Mouse (Mus musculus) midbrain, embryonic 10.5 days (tissue): ENCODE results near the gene Sv2c. TPM values are rescaled to one million over a fixed set of nuclear protein-coding genes. Genes with fewer than 3 reads are reported as not detected.

ENCODE experiments used
- DNase-seq: peaks from one replicate; pipeline ENCODE4 v3.0.0-alpha.2; 2017; ENCODE audit warnings: low spot score
- H3K27ac ChIP-seq: fragments of 300-500 bp; sonication (generic); replicated peaks from 2 replicates; pipeline ENCODE4 v1.5.1; 2016; ENCODE audit warnings: mild to moderate bottlenecking
- H3K27me3 ChIP-seq: fragments of 300-500 bp; sonication (generic); 2 replicates; pipeline ENCODE4 v1.6.1; 2016; ENCODE audit warnings: low read depth, mild to moderate bottlenecking; ENCODE audit not compliant: poor library complexity, severe bottlenecking
- H3K36me3 ChIP-seq: fragments of 300-500 bp; sonication (generic); 2 replicates; pipeline ENCODE4 v1.6.1; 2016; ENCODE audit warnings: mild to moderate bottlenecking, moderate library complexity
- H3K4me1 ChIP-seq: fragments of 300-500 bp; sonication (generic); 2 replicates; pipeline ENCODE4 v1.6.1; 2016
- H3K4me3 ChIP-seq: fragments of 300-500 bp; sonication (generic); 2 replicates; pipeline ENCODE4 v1.5.1; 2016; ENCODE audit warnings: mild to moderate bottlenecking, moderate library complexity
- H3K9me3 ChIP-seq: fragments of 300-500 bp; sonication (generic); replicated peaks from 2 replicates; pipeline ENCODE4 v1.6.1; 2016; ENCODE audit warnings: mild to moderate bottlenecking
- WGBS: fragments of 180-500 bp; shearing (Covaris S2); methylation state at CpG from one replicate; pipeline ENCODE4 v1.1.7; 2016; 5-methylcytosine and 5-hydroxymethylcytosine counted together
- polyA plus RNA-seq: library from polyadenylated mRNA; unstranded; fragments of >200 nt; fragmentation: Nextera tagmentation; extraction: Ambion mirVana; gene quantifications from 2 replicates; pipeline ENCODE4 v1.2.1, GENCODE M21; 2016

The Sv2c gene
- polyA plus RNA-seq, 1 experiment from 2014 or later: 1.2 TPM

DNA sequence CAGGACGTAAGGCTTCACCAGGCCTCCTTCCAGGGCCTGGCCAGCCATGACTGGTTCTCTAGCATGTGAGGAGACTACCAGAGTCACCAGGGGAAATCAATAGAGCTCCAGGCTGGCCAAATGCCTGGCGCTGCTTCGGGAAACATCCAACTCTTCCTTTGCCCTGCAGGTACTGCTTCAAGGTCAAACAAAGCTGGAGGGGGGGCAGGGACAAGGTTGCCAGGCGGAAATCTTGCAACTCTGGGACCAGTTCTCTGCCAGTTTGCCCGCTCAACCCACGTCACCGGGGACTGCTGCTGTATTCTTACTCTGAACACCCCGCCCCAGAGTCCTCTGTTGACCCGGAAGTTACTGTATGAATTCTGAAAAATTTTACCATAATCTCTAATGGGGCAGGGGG, 222.1 kb downstream of the Sv2c start:
- no peaks in the 10 kb centered on the region for H3K4me1 ChIP-seq
- DNase-seq: no peak
- no peak overlapping the region for H3K4me3 ChIP-seq
- H3K36me3 ChIP-seq: no peaks in the 10 kb centered on the region
- 0 out of 2 replicates have a peak, but pooled peaks cover 4% of the 10 kb centered on the region for H3K27me3 ChIP-seq
- 83% methylated on average over 9 of the region's 9 CpGs for WGBS
- no peak overlapping the region for H3K27ac ChIP-seq
- no peaks in the 10 kb centered on the region for H3K9me3 ChIP-seq

DNA sequence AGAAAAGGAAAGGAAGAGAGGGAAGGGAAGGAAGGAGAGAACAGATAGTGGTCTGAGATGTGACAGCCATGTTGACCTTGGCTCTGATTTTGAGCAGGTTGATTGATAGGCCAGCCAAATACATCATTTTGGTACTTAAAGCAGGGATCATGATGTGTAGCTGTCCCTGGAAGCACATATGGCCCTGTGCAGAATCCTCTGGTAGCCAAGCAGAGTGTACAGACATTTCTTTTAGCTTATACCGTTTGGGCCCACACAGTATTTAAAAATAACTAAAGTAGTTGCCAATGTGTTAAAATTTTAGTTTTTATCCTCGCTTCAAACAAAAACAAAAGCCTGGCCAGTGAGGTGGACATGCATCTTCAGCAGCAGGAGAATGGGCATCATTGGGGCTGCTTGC, 223.1 kb downstream of the Sv2c start:
- Histone ChIP-seq H3K27ac (no peak overlapping the region), H3K9me3 (no peaks in the 10 kb centered on the region), H3K4me1 (no peaks in the 10 kb centered on the region), H3K27me3 (0 out of 2 replicates have a peak, but pooled peaks cover 4% of the 10 kb centered on the region), H3K4me3 (no peak overlapping the region), H3K36me3 (no peaks in the 10 kb centered on the region)
- no peak for DNase-seq
- WGBS: 86% methylated on average over 2 of the region's 2 CpGs

Other genes with a start within 250 kb of the Sv2c start
- 13.9 and 15.9 TPM in 2 replicates for gene Iqgap2, start 240.7 kb downstream of the Sv2c start, polyA plus RNA-seq
- gene Gm20075, start 51.2 kb downstream of the Sv2c start, polyA plus RNA-seq: 36.8 and 38.5 TPM in 2 replicates
- gene Gm17190, start 50.5 kb downstream of the Sv2c start, polyA plus RNA-seq: not detected in 2 replicates